In the genomic region with DNA sequence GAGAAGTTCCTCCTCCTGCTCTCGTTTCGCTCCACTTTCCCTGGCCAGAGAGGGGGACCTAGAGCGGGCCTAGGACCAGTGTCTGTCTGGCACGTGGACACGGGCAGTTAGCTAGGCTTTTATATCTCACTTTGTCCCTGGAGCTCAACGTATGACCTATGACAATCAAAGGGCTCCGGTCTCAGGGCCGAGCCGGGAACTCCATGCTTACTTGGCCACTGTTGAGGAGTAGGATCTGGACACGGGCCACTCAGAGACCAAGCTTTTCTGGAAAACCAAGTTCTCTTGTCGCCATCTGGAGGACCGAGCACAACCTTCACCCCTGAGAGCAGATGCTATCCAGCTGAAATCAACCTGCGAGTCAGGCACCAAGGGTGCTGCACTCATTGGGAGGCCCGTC, we compare ENCODE assay signal across 8 mouse cellular contexts. TPM values are rescaled to one million over a fixed set of nuclear protein-coding genes. Genes with fewer than 3 reads are reported as not detected.
A peak's percentile ranks its signal among the peaks of the same experiment; 100 is the strongest.
DNase-seq lines count a peak whose midpoint lies in the region; ATAC-seq and TF ChIP-seq lines count a peak whose summit lies in the region.

No protein-coding gene starts in this region.

- no peaks in the 10 kb centered on the region for H3K27me3 ChIP-seq in hindbrain, embryonic 13.5 days
- no peaks in the 10 kb centered on the region for H3K27me3 ChIP-seq in limb, embryonic 15.5 days
- no peaks in the 10 kb centered on the region for H3K27me3 ChIP-seq in midbrain, postnatal 0 days (ENCODE audit: insufficient read depth, low read length)

- WGBS in hindbrain, embryonic 13.5 days, result 10% methylated on average over 14 of the region's 14 CpGs
- WGBS in limb, embryonic 15.5 days, result 8% methylated on average over 14 of the region's 14 CpGs
- WGBS in midbrain, postnatal 0 days, result 12% methylated on average over 14 of the region's 14 CpGs

- intact Hi-C loops in left cerebral cortex, adult 2 months (cut with DNase I), result loop anchor here (1.0 to 10.0 kb wide), 6 partner anchors 56 to 394 kb away; a partner anchor contains a TSS

- H3K27ac ChIP-seq in left cerebral cortex, adult 2 months, result peak overlapping the region; percentile 96
- H3K27ac ChIP-seq in hindbrain, embryonic 13.5 days, result no peak overlapping the region
- H3K27ac ChIP-seq in limb, embryonic 15.5 days, result no peak overlapping the region
- no peak overlapping the region; the same call in 1 of the 2 replicates for H3K27ac ChIP-seq in midbrain, postnatal 0 days (ENCODE audit: low read depth, low read length)

- TF ChIP-seq CTCF in left cerebral cortex, adult 2 months (IDR thresholded peaks at IDR 0.05), result peak; percentile 45
- peak; percentile 65 for TF ChIP-seq CTCF in midbrain, postnatal 0 days (IDR thresholded peaks at IDR 0.05)

- ATAC-seq in hindbrain, embryonic 13.5 days (ENCODE audit: low FRiP score), result no peak
- no peak for ATAC-seq in limb, embryonic 15.5 days (ENCODE audit: insufficient number of reproducible peaks, low FRiP score, low TSS enrichment, low read depth)
- peak; percentile 26; the same call in 1 of the 2 replicates for ATAC-seq in midbrain, postnatal 0 days (ENCODE audit: low FRiP score)

- no peaks in the 10 kb centered on the region for H3K36me3 ChIP-seq in hindbrain, embryonic 13.5 days
- no peaks in the 10 kb centered on the region for H3K36me3 ChIP-seq in limb, embryonic 15.5 days
- no peaks in the 10 kb centered on the region for H3K36me3 ChIP-seq in midbrain, postnatal 0 days (ENCODE audit: insufficient read depth, low read length)

- peak overlapping the region; percentile 76; the same call in 1 of the 2 replicates for H3K9ac ChIP-seq in hindbrain, embryonic 13.5 days
- peak overlapping the region; percentile 50; the same call in 1 of the 2 replicates for H3K9ac ChIP-seq in limb, embryonic 15.5 days
- H3K9ac ChIP-seq in midbrain, postnatal 0 days (replicated peaks; ENCODE audit: low read length, poor library complexity, severe bottlenecking), result peak overlapping the region; percentile 71

- no peaks in the 10 kb centered on the region for H3K9me3 ChIP-seq in hindbrain, embryonic 13.5 days
- H3K9me3 ChIP-seq in limb, embryonic 15.5 days, result no peaks in the 10 kb centered on the region
- no peaks in the 10 kb centered on the region for H3K9me3 ChIP-seq in midbrain, postnatal 0 days (ENCODE audit: low read length)

- peak in 1 of 2 experiments; percentile 51 for DNase-seq in left cerebral cortex, adult 2 months (ENCODE audit: extremely low spot score in 1 of 2, low spot score in 2 of 2)
- DNase-seq in left cerebral cortex, adult 11 months (ENCODE audit: low spot score), result no peak
- DNase-seq in cerebellum, adult 8-10 months, result peak; percentile 55
- DNase-seq in gastrocnemius, adult 18-20 months (ENCODE audit: low spot score), result peak; percentile 70
- peak; percentile 78 for DNase-seq in midbrain, postnatal 0 days (ENCODE audit: low spot score)
- DNase-seq in thymus, postnatal 14 days, result no peak

- H3K4me3 ChIP-seq in left cerebral cortex, adult 2 months, result peak overlapping the region; percentile 46
- H3K4me3 ChIP-seq in hindbrain, embryonic 13.5 days, result peak overlapping the region; percentile 43
- H3K4me3 ChIP-seq in limb, embryonic 15.5 days, result peak overlapping the region; percentile 51
- peak overlapping the region; percentile 38 for H3K4me3 ChIP-seq in midbrain, postnatal 0 days (ENCODE audit: low read depth, low read length)

- H3K4me1 ChIP-seq in hindbrain, embryonic 13.5 days (replicated peaks), result peaks cover 44% of the 10 kb centered on the region
- peaks cover 20% of the 10 kb centered on the region for H3K4me1 ChIP-seq in limb, embryonic 15.5 days
- peaks cover 16% of the 10 kb centered on the region; the same call in 1 of the 2 replicates for H3K4me1 ChIP-seq in midbrain, postnatal 0 days (ENCODE audit: insufficient read depth, low read length)

- peak overlapping the region; percentile 77 for H3K4me2 ChIP-seq in hindbrain, embryonic 13.5 days
- peak overlapping the region; percentile 94 for H3K4me2 ChIP-seq in limb, embryonic 15.5 days
- peak overlapping the region; percentile 79 for H3K4me2 ChIP-seq in midbrain, postnatal 0 days (ENCODE audit: low read depth, low read length, poor library complexity, severe bottlenecking)

RNA-seq across cellular contexts. Expression of a gene that starts 6.1 kb away (rescaled TPM):
- 100 to 1,000 TPM; 172 to 174 TPM for total RNA-seq in left cerebral cortex, adult 2 months (2021)
- total RNA-seq in gastrocnemius, adult 18-20 months (2021), result 100 to 1,000 TPM; 161 to 171 TPM
- polyA plus RNA-seq in hindbrain, embryonic 13.5 days (2015; fragmentation: Nextera tagmentation; extraction: Ambion mirVana), result 84.2 and 89.9 TPM in 2 replicates
- polyA plus RNA-seq in limb, embryonic 15.5 days (2015; fragmentation: Nextera tagmentation; extraction: Ambion mirVana), result 31.9 and 40.1 TPM in 2 replicates
- 129 and 133 TPM in 2 replicates for total RNA-seq in midbrain, postnatal 0 days (2014; rRNA removed)
- polyA plus RNA-seq in midbrain, postnatal 0 days (2015; fragmentation: Nextera tagmentation; extraction: Ambion mirVana), result 141 and 146 TPM in 2 replicates

RNA-seq across cellular contexts. Expression of a gene that starts 44.4 kb away (rescaled TPM):
- 1 to 10 TPM; 1.0 to 1.1 TPM for total RNA-seq in left cerebral cortex, adult 2 months (2021)
- total RNA-seq in gastrocnemius, adult 18-20 months (2021), result 10 to 100 TPM in 1 of 2 experiments, 1 to 10 TPM in 1; 6.0 to 10.8 TPM
- polyA plus RNA-seq in hindbrain, embryonic 13.5 days (2015; fragmentation: Nextera tagmentation; extraction: Ambion mirVana), result 0.29 and 0.31 TPM in 2 replicates
- 0.46 and 0.98 TPM in 2 replicates for polyA plus RNA-seq in limb, embryonic 15.5 days (2015; fragmentation: Nextera tagmentation; extraction: Ambion mirVana)
- 0.16 TPM in 1 of 2 replicates, not detected in the other for total RNA-seq in midbrain, postnatal 0 days (2014; rRNA removed)
- 0.26 and 0.35 TPM in 2 replicates for polyA plus RNA-seq in midbrain, postnatal 0 days (2015; fragmentation: Nextera tagmentation; extraction: Ambion mirVana)

RNA-seq across cellular contexts. Expression of a gene that starts 55.4 kb away (rescaled TPM):
- total RNA-seq in left cerebral cortex, adult 2 months (2021), result 100 to 1,000 TPM; 158 to 181 TPM
- 100 to 1,000 TPM; 279 to 302 TPM for total RNA-seq in gastrocnemius, adult 18-20 months (2021)
- 145 and 164 TPM in 2 replicates for polyA plus RNA-seq in hindbrain, embryonic 13.5 days (2015; fragmentation: Nextera tagmentation; extraction: Ambion mirVana)
- 186 and 190 TPM in 2 replicates for polyA plus RNA-seq in limb, embryonic 15.5 days (2015; fragmentation: Nextera tagmentation; extraction: Ambion mirVana)
- total RNA-seq in midbrain, postnatal 0 days (2014; rRNA removed), result 19.0 and 34.4 TPM in 2 replicates
- 165 and 166 TPM in 2 replicates for polyA plus RNA-seq in midbrain, postnatal 0 days (2015; fragmentation: Nextera tagmentation; extraction: Ambion mirVana)

Comparison
In these comparisons a context has a peak if more than half of its experiments do, and no peak if none do; other contexts are left out.
1. DNase-seq: peak in cerebellum, adult 8-10 months (single experiment), gastrocnemius, adult 18-20 months (single experiment) and midbrain, postnatal 0 days (single experiment); none in left cerebral cortex, adult 11 months (single experiment) and thymus, postnatal 14 days (single experiment).
2. Peak in every context shown above with its lines, with median percentiles within 50 percentile points of each other: H3K4me3 ChIP-seq, H3K4me2 ChIP-seq and H3K9ac ChIP-seq.